Mouse (Mus musculus) T-cell, adult 66 days (primary cell): ENCODE measurements around the gene Rpap1. TPM values are rescaled to one million over a fixed set of nuclear protein-coding genes. Genes with fewer than 3 reads are reported as not detected.

ENCODE experiments used
- total RNA-seq, 2 experiments: library from RNA; stranded (reverse); gene quantifications; 3 replicates in 1 of 2; 4 replicates in 1 of 2; pipeline ENCODE4 v1.2.4; 2023

Rpap1 gene
- 10 to 100 TPM; 29.0 to 34.1 TPM for total RNA-seq

DNA sequence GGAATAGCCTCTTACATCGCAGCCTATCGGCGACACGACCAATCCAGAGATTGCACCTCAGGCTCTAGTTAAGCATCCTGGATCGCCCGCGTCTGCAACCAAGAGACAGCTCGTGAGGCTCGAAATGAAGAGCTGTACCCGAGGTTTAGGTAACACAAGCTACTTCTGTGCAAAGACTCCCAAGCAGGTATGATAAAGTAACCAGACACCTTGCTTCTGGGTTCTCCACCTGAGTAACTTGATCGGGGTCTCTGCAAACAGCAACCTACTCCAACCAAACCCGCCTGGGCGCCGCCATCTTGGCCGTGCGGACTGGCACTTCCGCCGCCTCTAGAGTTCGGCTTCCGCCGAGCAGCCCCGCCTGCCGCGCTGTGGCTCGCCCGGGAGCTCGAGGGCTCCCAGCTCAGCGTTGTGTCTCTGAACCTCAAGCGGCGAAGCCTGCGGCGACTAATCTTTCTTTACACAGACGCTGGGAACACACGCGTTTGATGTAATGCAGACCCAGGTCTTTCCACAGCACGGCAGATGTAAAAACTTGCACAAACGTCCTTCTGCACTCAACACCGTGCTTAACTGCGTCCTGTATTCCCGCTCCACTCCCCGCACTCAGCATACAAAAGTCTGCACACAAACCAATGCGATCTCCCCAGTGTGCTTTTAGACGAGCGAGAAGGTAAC is at the start of gene Rpap1:
Gene Rpap1 (minus strand): TSS at position 332 of the 678 bp plus-strand sequence.

DNA sequence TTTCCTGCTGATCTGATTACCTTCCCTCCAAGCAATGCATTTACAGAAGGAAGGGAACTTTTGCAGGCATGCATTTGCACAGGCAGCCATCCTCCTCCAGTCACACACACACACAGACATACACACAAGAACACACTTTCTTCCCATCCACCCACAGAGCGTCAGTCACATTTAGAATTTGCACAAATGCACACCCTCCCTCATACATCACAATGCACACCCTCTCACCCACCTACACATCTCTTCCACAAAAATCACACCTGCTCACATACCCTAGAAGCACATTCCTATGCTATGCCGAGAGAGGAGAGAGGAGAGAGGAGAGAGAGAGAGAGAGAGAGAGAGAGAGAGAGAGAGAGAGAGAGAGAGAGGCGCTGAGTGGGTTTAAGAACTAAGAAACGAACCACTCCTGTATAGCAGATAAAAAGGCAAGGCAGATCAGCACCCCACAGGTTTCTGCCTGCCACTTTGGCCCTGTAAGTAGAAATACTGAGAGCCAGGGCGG is 10.0 kb upstream of the Rpap1 start, which contains the start of gene Tyro3:
Gene Tyro3 (plus strand): TSS at position 455 of the 505 bp plus-strand sequence.

DNA sequence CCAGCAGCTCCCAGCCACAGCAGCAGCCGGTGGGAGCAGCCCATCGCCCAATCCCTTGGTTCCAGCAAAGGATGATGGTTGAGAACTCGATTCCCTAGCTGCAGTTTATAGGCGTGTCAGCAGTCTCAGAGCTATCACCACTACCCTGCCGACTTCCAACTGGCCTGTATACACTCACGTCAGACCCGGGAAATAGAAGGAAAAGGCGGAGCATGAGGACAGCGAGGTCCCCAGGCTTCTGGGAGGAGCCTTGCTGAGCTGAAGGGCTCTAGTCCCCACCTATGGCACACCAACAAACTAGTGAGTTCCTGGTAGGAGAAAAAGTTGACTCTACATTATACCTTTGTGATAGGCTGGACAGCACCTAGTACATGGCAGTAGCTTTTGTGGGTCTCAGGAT is 27.1 kb downstream of the Rpap1 start, which contains the start of gene Ltk:
Gene Ltk (minus strand): TSS at position 181 of the 400 bp plus-strand sequence.

DNA sequence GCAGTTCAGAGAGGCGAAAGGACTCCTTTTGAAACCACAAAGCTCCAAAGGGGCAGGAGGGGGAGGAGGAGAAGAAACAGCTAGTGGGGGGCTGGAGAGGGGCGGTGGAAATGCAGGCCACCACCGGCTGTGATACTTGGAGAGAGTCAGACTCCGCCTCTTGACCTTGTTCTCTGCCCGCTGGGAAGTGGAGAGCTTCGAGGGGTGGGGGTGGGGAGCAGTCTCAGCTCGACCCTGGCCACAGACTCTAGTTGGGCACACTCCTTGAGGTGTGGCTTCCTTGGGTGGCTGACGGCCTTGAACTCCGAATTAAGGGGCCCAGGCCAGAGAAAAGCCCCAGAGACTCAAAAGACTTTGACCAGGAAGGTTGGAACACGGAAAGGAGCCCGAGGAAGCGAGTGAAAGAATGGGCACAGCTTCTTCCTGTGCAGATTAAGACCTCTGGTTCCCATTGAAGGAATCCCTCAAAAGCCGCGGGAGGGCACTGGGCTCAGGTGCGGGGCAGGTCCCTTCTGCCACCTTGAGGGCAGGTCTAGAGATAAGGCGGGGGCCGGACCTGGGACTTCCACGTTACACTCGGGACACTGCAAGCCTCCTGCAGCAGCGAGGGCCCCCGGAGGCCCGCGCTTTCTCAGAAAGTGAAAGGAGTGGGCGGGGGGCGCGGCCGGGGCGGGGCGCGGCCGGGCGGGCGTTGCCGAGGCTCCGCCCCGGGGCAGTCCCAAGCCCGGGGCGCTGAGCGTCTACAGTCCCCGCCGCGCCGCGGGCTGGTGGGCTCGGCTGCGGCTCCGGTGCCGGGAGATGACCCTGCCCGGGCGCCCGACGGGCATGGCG is 45.5 kb downstream of the Rpap1 start, which contains the start of gene Itpka:
Gene Itpka (plus strand): TSS at position 757 of the 831 bp plus-strand sequence.

Other genes with a start within 250 kb of the Rpap1 start
- under 1 TPM; 0.09 to 0.12 TPM for gene Exd1, start 239.9 kb downstream of the Rpap1 start, total RNA-seq
- 10 to 100 TPM; 66.2 to 78.1 TPM for gene Chp1, start 239.8 kb downstream of the Rpap1 start, total RNA-seq
- 1 to 10 TPM; 1.0 to 3.4 TPM for gene Nusap1, start 169.2 kb downstream of the Rpap1 start, total RNA-seq
- gene Oip5, start 169.1 kb downstream of the Rpap1 start, total RNA-seq: 1 to 10 TPM; 1.2 to 1.7 TPM
- gene Ndufaf1, start 124.7 kb downstream of the Rpap1 start, total RNA-seq: 10 to 100 TPM; 13.4 to 17.7 TPM
- gene Rtf1, start 112.5 kb downstream of the Rpap1 start, total RNA-seq: 10 to 100 TPM; 52.0 to 60.0 TPM
- gene Itpka, start 45.2 kb downstream of the Rpap1 start, total RNA-seq: not detected
- gene Ltk, start 27.1 kb downstream of the Rpap1 start, total RNA-seq: 1 to 10 TPM in 1 of 2 experiments, under 1 TPM in 1; 0.79 to 2.0 TPM
- 1 to 10 TPM; 7.2 to 8.9 TPM for gene Tyro3, start 10.2 kb upstream of the Rpap1 start, total RNA-seq
- 10 to 100 TPM; 92.8 to 100.0 TPM for gene Mga, start 109.7 kb upstream of the Rpap1 start, total RNA-seq
- 10 to 100 TPM; 12.8 to 16.3 TPM for gene Mapkbp1, start 185.2 kb upstream of the Rpap1 start, total RNA-seq
- 10 to 100 TPM; 13.9 to 15.1 TPM for gene Jmjd7, start 239.9 kb upstream of the Rpap1 start, total RNA-seq
- gene Gm28042, start 240.0 kb upstream of the Rpap1 start, total RNA-seq: 1 to 10 TPM; 3.8 to 4.0 TPM
- gene Pla2g4b, start 245.9 kb upstream of the Rpap1 start, total RNA-seq: 1 to 10 TPM; 4.1 to 5.6 TPM